Mouse (Mus musculus): ENCODE measurements around the gene Aplp2. TPM values are rescaled to one million over a fixed set of nuclear protein-coding genes. Genes with fewer than 3 reads are reported as not detected.
A peak's percentile ranks its signal among the peaks of the same experiment; 100 is the strongest.

Gene Aplp2
- polyA plus RNA-seq, 1 experiment from 2014 or later: 385 TPM

- Histone ChIP-seq H3K27me3 (ENCODE audit: control insufficient read depth, insufficient read depth, low read length) (no peaks in the 10 kb centered on the region), H3K4me1 (ENCODE audit: control insufficient read depth in 2 of 2, insufficient read depth in 2 of 2, low read length in 2 of 2) (peaks cover 8 to 12% of the 10 kb centered on the region in 2 experiments), H3K9ac (ENCODE audit: low read length) (no peak overlapping the region), H3K36me3 (ENCODE audit: control insufficient read depth, insufficient read depth, low read length) (no peaks in the 10 kb centered on the region), H3K9me3 (ENCODE audit: control insufficient read depth, low read length) (no peaks in the 10 kb centered on the region), H3K4me3 (ENCODE audit: control insufficient read depth in 1 of 2, insufficient read depth in 1 of 2, low read depth in 1 of 2, low read length in 2 of 2) (no peak overlapping the region), H3K4me2 (ENCODE audit: low read length) (no peak overlapping the region), H3K27ac (replicated peaks in 1 of 2; ENCODE audit: control insufficient read depth in 1 of 2, insufficient read depth in 1 of 2, low read depth in 2 of 2, low read length in 2 of 2) (peak overlapping the region in 1 of 2 experiments; percentile 39; a peak in 1 of 4 replicates)
- WGBS: 56% methylated on average over 11 of the region's 11 CpGs
- ATAC-seq (ENCODE audit: insufficient number of reproducible peaks, insufficient read depth, low FRiP score, low read depth): peak; percentile 66; the same call in 1 of the 2 replicates
These were observed 14.2 kb upstream of the Aplp2 start for GRCm38 (mm10) chr9:31225808-31226207.

GRCm38 (mm10) chr9:31223475-31223874, 11.9 kb upstream of the Aplp2 start:
- Histone ChIP-seq H3K27me3 (ENCODE audit: control insufficient read depth, insufficient read depth, low read length) (no peaks in the 10 kb centered on the region), H3K4me3 (ENCODE audit: control insufficient read depth in 1 of 2, insufficient read depth in 1 of 2, low read depth in 1 of 2, low read length in 2 of 2) (no peak overlapping the region), H3K36me3 (ENCODE audit: control insufficient read depth, insufficient read depth, low read length) (no peaks in the 10 kb centered on the region), H3K4me2 (ENCODE audit: low read length) (no peak overlapping the region), H3K9me3 (ENCODE audit: control insufficient read depth, low read length) (no peaks in the 10 kb centered on the region), H3K9ac (ENCODE audit: low read length) (no peak overlapping the region), H3K27ac (replicated peaks in 1 of 2; ENCODE audit: control insufficient read depth in 1 of 2, insufficient read depth in 1 of 2, low read depth in 2 of 2, low read length in 2 of 2) (no peak overlapping the region; a peak in 1 of 4 replicates), H3K4me1 (ENCODE audit: control insufficient read depth in 2 of 2, insufficient read depth in 2 of 2, low read length in 2 of 2) (peaks cover 8 to 12% of the 10 kb centered on the region in 2 experiments)
- 42% methylated on average over 4 of the region's 4 CpGs for WGBS
- no peak for ATAC-seq (ENCODE audit: insufficient number of reproducible peaks, insufficient read depth, low FRiP score, low read depth)

- Histone ChIP-seq H3K4me3 (ENCODE audit: control insufficient read depth in 1 of 2, insufficient read depth in 1 of 2, low read depth in 1 of 2, low read length in 2 of 2) (peak overlapping the region in 1 of 2 experiments; percentile 14; a peak in 1 of 4 replicates), H3K36me3 (ENCODE audit: control insufficient read depth, insufficient read depth, low read length) (no peaks in the 10 kb centered on the region), H3K4me2 (ENCODE audit: low read length) (peak overlapping the region; percentile 34), H3K27me3 (ENCODE audit: control insufficient read depth, insufficient read depth, low read length) (no peaks in the 10 kb centered on the region), H3K4me1 (ENCODE audit: control insufficient read depth in 2 of 2, insufficient read depth in 2 of 2, low read length in 2 of 2) (peaks cover 8 to 10% of the 10 kb centered on the region in 2 experiments), H3K9me3 (ENCODE audit: control insufficient read depth, low read length) (no peaks in the 10 kb centered on the region), H3K27ac (replicated peaks in 1 of 2; ENCODE audit: control insufficient read depth in 1 of 2, insufficient read depth in 1 of 2, low read depth in 2 of 2, low read length in 2 of 2) (peak overlapping the region; percentile 69 to 70), H3K9ac (ENCODE audit: low read length) (no peak overlapping the region)
- WGBS: 23% methylated on average over 10 of the region's 10 CpGs
- ATAC-seq (ENCODE audit: insufficient number of reproducible peaks, insufficient read depth, low FRiP score, low read depth): no peak
These were observed 9.6 kb upstream of the Aplp2 start for GRCm38 (mm10) chr9:31221170-31221569.

GRCm38 (mm10) chr9:31217631-31218380, 6.2 kb upstream of the Aplp2 start:
- no peak for ATAC-seq (ENCODE audit: insufficient number of reproducible peaks, insufficient read depth, low FRiP score, low read depth)
- H3K36me3 ChIP-seq (ENCODE audit: control insufficient read depth, insufficient read depth, low read length): no peaks in the 10 kb centered on the region
- no peak overlapping the region for H3K27ac ChIP-seq (replicated peaks in 1 of 2; ENCODE audit: control insufficient read depth in 1 of 2, insufficient read depth in 1 of 2, low read depth in 2 of 2, low read length in 2 of 2)
- WGBS: 46% methylated on average over 7 of the region's 7 CpGs
- no peaks in the 10 kb centered on the region for H3K9me3 ChIP-seq (ENCODE audit: control insufficient read depth, low read length)
- H3K27me3 ChIP-seq (ENCODE audit: control insufficient read depth, insufficient read depth, low read length): no peaks in the 10 kb centered on the region
- peaks cover 2 to 3% of the 10 kb centered on the region in 2 experiments; a peak in 3 of 4 replicates for H3K4me1 ChIP-seq (ENCODE audit: control insufficient read depth in 2 of 2, insufficient read depth in 2 of 2, low read length in 2 of 2)
- no peak overlapping the region for H3K4me2 ChIP-seq (ENCODE audit: low read length)
- H3K9ac ChIP-seq (ENCODE audit: low read length): no peak overlapping the region
- no peak overlapping the region for H3K4me3 ChIP-seq (ENCODE audit: control insufficient read depth in 1 of 2, insufficient read depth in 1 of 2, low read depth in 1 of 2, low read length in 2 of 2)

GRCm38 (mm10) chr9:31212500-31213008, 939 bp upstream of the Aplp2 start:
- Histone ChIP-seq H3K27me3 (ENCODE audit: control insufficient read depth, insufficient read depth, low read length) (no peaks in the 10 kb centered on the region), H3K9ac (ENCODE audit: low read length) (peak overlapping the region; percentile 83), H3K27ac (replicated peaks in 1 of 2; ENCODE audit: control insufficient read depth in 1 of 2, insufficient read depth in 1 of 2, low read depth in 2 of 2, low read length in 2 of 2) (peak overlapping the region; percentile 40 to 85), H3K4me1 (ENCODE audit: control insufficient read depth in 2 of 2, insufficient read depth in 2 of 2, low read length in 2 of 2) (peaks cover 2 to 32% of the 10 kb centered on the region in 2 experiments; a peak in 3 of 4 replicates), H3K4me3 (ENCODE audit: control insufficient read depth in 1 of 2, insufficient read depth in 1 of 2, low read depth in 1 of 2, low read length in 2 of 2) (peak overlapping the region; percentile 65 to 85), H3K4me2 (ENCODE audit: low read length) (peak overlapping the region; percentile 95), H3K9me3 (ENCODE audit: control insufficient read depth, low read length) (no peaks in the 10 kb centered on the region), H3K36me3 (ENCODE audit: control insufficient read depth, insufficient read depth, low read length) (no peaks in the 10 kb centered on the region)
- no peak for ATAC-seq (ENCODE audit: insufficient number of reproducible peaks, insufficient read depth, low FRiP score, low read depth)
- whole genome bisulfite sequencing: 39% methylated on average over 12 of the region's 12 CpGs

- peak; percentile 37 for ATAC-seq (ENCODE audit: insufficient number of reproducible peaks, insufficient read depth, low FRiP score, low read depth)
- Histone ChIP-seq H3K27ac (replicated peaks in 1 of 2; ENCODE audit: control insufficient read depth in 1 of 2, insufficient read depth in 1 of 2, low read depth in 2 of 2, low read length in 2 of 2) (peak overlapping the region; percentile 89 to 91), H3K4me1 (ENCODE audit: control insufficient read depth in 2 of 2, insufficient read depth in 2 of 2, low read length in 2 of 2) (peaks cover 3 to 39% of the 10 kb centered on the region in 2 experiments)
These were observed 596 bp downstream of the Aplp2 start for GRCm38 (mm10) chr9:31210749-31211689.

GRCm38 (mm10) chr9:31210163-31210562, 1.5 kb downstream of the Aplp2 start:
- Histone ChIP-seq H3K9me3 (ENCODE audit: control insufficient read depth, low read length) (no peaks in the 10 kb centered on the region), H3K4me3 (ENCODE audit: control insufficient read depth in 1 of 2, insufficient read depth in 1 of 2, low read depth in 1 of 2, low read length in 2 of 2) (peak overlapping the region; percentile 21 to 85; a peak in 3 of 4 replicates), H3K4me1 (ENCODE audit: control insufficient read depth in 2 of 2, insufficient read depth in 2 of 2, low read length in 2 of 2) (peaks cover 5 to 46% of the 10 kb centered on the region in 2 experiments), H3K9ac (ENCODE audit: low read length) (peak overlapping the region; percentile 95), H3K27me3 (ENCODE audit: control insufficient read depth, insufficient read depth, low read length) (no peaks in the 10 kb centered on the region), H3K36me3 (ENCODE audit: control insufficient read depth, insufficient read depth, low read length) (no peaks in the 10 kb centered on the region), H3K4me2 (ENCODE audit: low read length) (peak overlapping the region; percentile 86), H3K27ac (replicated peaks in 1 of 2; ENCODE audit: control insufficient read depth in 1 of 2, insufficient read depth in 1 of 2, low read depth in 2 of 2, low read length in 2 of 2) (no peak overlapping the region)
- no peak for ATAC-seq (ENCODE audit: insufficient number of reproducible peaks, insufficient read depth, low FRiP score, low read depth)
- WGBS: 27% methylated on average over 7 of the region's 7 CpGs

More at GRCm38 (mm10) chr9:31210749-31211689, 596 bp downstream of the Aplp2 start:
- peak overlapping the region; percentile 86 for H3K4me2 ChIP-seq (ENCODE audit: low read length)
- H3K9me3 ChIP-seq (ENCODE audit: control insufficient read depth, low read length): no peaks in the 10 kb centered on the region
- peak overlapping the region; percentile 95 for H3K9ac ChIP-seq (ENCODE audit: low read length)
- H3K27me3 ChIP-seq (ENCODE audit: control insufficient read depth, insufficient read depth, low read length): no peaks in the 10 kb centered on the region
- peak overlapping the region; percentile 85 to 96 for H3K4me3 ChIP-seq (ENCODE audit: control insufficient read depth in 1 of 2, insufficient read depth in 1 of 2, low read depth in 1 of 2, low read length in 2 of 2)
- WGBS: under 1% methylated on average over 93 of the region's 93 CpGs
- H3K36me3 ChIP-seq (ENCODE audit: control insufficient read depth, insufficient read depth, low read length): no peaks in the 10 kb centered on the region

All from heart, embryonic 14.5 days (tissue).